Mouse (Mus musculus) neutrophil, adult 59 days (primary cell): ENCODE data around the gene Olfr1358. TPM values are rescaled to one million over a fixed set of nuclear protein-coding genes. Genes with fewer than 3 reads are reported as not detected.

Experiments used
- total RNA-seq, 2 experiments: library from RNA; stranded (reverse); gene quantifications; 1 replicate in 1 of 2; 2 replicates in 1 of 2; pipeline ENCODE4 v1.2.4; 2023

Gene Olfr1358
- not detected for total RNA-seq

GRCm38 (mm10) chr10:78517128-78517527 is at the start of gene Olfr1358:
Gene Olfr1358, plus strand, starts transcription at chr10:78517428.

Other genes starting within 250 kb of the Olfr1358 start
- gene Agpat3, start 164.9 kb upstream of the Olfr1358 start, total RNA-seq: 1 to 10 TPM; 3.5 to 5.2 TPM
- 100 to 1,000 TPM; 119 to 120 TPM for gene Rrp1, start 104.4 kb upstream of the Olfr1358 start, total RNA-seq
- 100 to 1,000 TPM in 1 of 2 experiments, 10 to 100 TPM in 1; 92.4 to 103 TPM for gene Cstb, start 91.8 kb upstream of the Olfr1358 start, total RNA-seq
- 10 to 100 TPM; 11.6 to 17.9 TPM for gene Pdxk, start 52.5 kb upstream of the Olfr1358 start, total RNA-seq
- 10 to 100 TPM; 19.2 to 20.7 TPM for gene Ilvbl, start 56.9 kb downstream of the Olfr1358 start, total RNA-seq
- under 1 TPM in 1 of 2 experiments, not detected in 1; 0.11 TPM for gene Syde1, start 74.5 kb downstream of the Olfr1358 start, total RNA-seq
- not detected for gene Olfr1357, start 100.6 kb downstream of the Olfr1358 start, total RNA-seq
- gene Casp14, start 200.9 kb downstream of the Olfr1358 start, total RNA-seq: not detected
- not detected for gene Ccdc105, start 235.6 kb downstream of the Olfr1358 start, total RNA-seq